Mouse (Mus musculus) megakaryocyte, embryonic 14.5 days (primary cell): ENCODE measurements at regions not wholly inside any gene's neighbourhood (a gene's known extent, or its start where the extent isn't known, plus 50 kb on each side); places are given as distances from the start of the nearest gene placed in this dataset.

ENCODE experiments used
- H3K27me3 ChIP-seq: replicated peaks from 2 replicates; pipeline ENCODE3; 2012; ENCODE audit warnings: inconsistent platforms
- H3K36me3 ChIP-seq: replicated peaks from 2 replicates; pipeline ENCODE3; 2012; ENCODE audit warnings: low read length, inconsistent platforms, mixed read lengths
- H3K4me1 ChIP-seq: 2 replicates; pipeline ENCODE4 v1.6.1; 2012; ENCODE audit warnings: inconsistent platforms
- H3K4me3 ChIP-seq: replicated peaks from 2 replicates; pipeline ENCODE3; 2012; ENCODE audit warnings: moderate library complexity, mild to moderate bottlenecking, inconsistent platforms
- H3K9me3 ChIP-seq: 2 replicates; pipeline ENCODE4 v1.6.1; 2012; ENCODE audit warnings: inconsistent platforms
- FLI1 ChIP-seq: IDR thresholded peaks from 2 replicates; pipeline ENCODE4 v1.6.1; 2012; ENCODE audit warnings: low read length, inconsistent platforms, mixed read lengths
- GATA1 ChIP-seq: IDR thresholded peaks from 3 replicates; pipeline ENCODE4 v1.6.1; 2012; ENCODE audit warnings: mixed read lengths, low read length, inconsistent platforms, borderline replicate concordance

- Histone ChIP-seq H3K9me3 (peaks cover 29% of the 10 kb centered on the region), H3K4me3 (no peak overlapping the region), H3K4me1 (no peaks in the 10 kb centered on the region), H3K27me3 (no peaks in the 10 kb centered on the region), H3K36me3 (no peaks in the 10 kb centered on the region)
- TF ChIP-seq FLI1 = no peak
- TF ChIP-seq GATA1 = no peak
These were observed 162.9 kb upstream of the Cdh5 start for GRCm38 (mm10) chr8:103938283-103939230.

GRCm38 (mm10) chr8:103940958-103941532 lies 160.4 kb upstream of the Cdh5 start:
- H3K4me3 ChIP-seq = no peak overlapping the region
- H3K27me3 ChIP-seq = no peaks in the 10 kb centered on the region
- no peak for TF ChIP-seq FLI1
- no peak for TF ChIP-seq GATA1
- no peaks in the 10 kb centered on the region for H3K4me1 ChIP-seq
- H3K36me3 ChIP-seq = no peaks in the 10 kb centered on the region
- H3K9me3 ChIP-seq = peaks cover 29% of the 10 kb centered on the region

GRCm38 (mm10) chr8:103948474-103948873 lies 153.0 kb upstream of the Cdh5 start:
- Histone ChIP-seq H3K4me1 (no peaks in the 10 kb centered on the region), H3K36me3 (no peaks in the 10 kb centered on the region), H3K27me3 (no peaks in the 10 kb centered on the region), H3K4me3 (no peak overlapping the region), H3K9me3 (peaks cover 4% of the 10 kb centered on the region; the same call in 1 of the 2 replicates)
- no peak for TF ChIP-seq GATA1
- TF ChIP-seq FLI1 = no peak

- Histone ChIP-seq H3K4me3 (no peak overlapping the region), H3K36me3 (no peaks in the 10 kb centered on the region), H3K9me3 (peaks cover 18% of the 10 kb centered on the region), H3K4me1 (no peaks in the 10 kb centered on the region), H3K27me3 (no peaks in the 10 kb centered on the region)
- no peak for TF ChIP-seq GATA1
- TF ChIP-seq FLI1 = no peak
These were observed 151.0 kb upstream of the Cdh5 start for GRCm38 (mm10) chr8:103950460-103950859.

GRCm38 (mm10) chr8:103953586-103953985 lies 147.8 kb upstream of the Cdh5 start:
- H3K4me3 ChIP-seq = no peak overlapping the region
- no peaks in the 10 kb centered on the region for H3K36me3 ChIP-seq
- TF ChIP-seq FLI1 (no peak), GATA1 (no peak)
- H3K4me1 ChIP-seq = no peaks in the 10 kb centered on the region
- no peaks in the 10 kb centered on the region for H3K27me3 ChIP-seq
- peaks cover 18% of the 10 kb centered on the region for H3K9me3 ChIP-seq

GRCm38 (mm10) chr8:103955568-103956260 lies 145.7 kb upstream of the Cdh5 start:
- TF ChIP-seq FLI1 (no peak), GATA1 (no peak)
- no peaks in the 10 kb centered on the region for H3K4me1 ChIP-seq
- H3K36me3 ChIP-seq = no peaks in the 10 kb centered on the region
- H3K4me3 ChIP-seq = no peak overlapping the region
- no peaks in the 10 kb centered on the region for H3K27me3 ChIP-seq
- peaks cover 18% of the 10 kb centered on the region for H3K9me3 ChIP-seq

- H3K27me3 ChIP-seq = no peaks in the 10 kb centered on the region
- H3K4me3 ChIP-seq = no peak overlapping the region
- no peak for TF ChIP-seq FLI1
- TF ChIP-seq GATA1 = no peak
- H3K9me3 ChIP-seq = no peaks in the 10 kb centered on the region
- no peaks in the 10 kb centered on the region for H3K36me3 ChIP-seq
- H3K4me1 ChIP-seq = no peaks in the 10 kb centered on the region
These were observed 137.0 kb upstream of the Cdh5 start for GRCm38 (mm10) chr8:103964293-103964918.

GRCm38 (mm10) chr8:103969929-103970328 lies 131.5 kb upstream of the Cdh5 start:
- H3K4me1 ChIP-seq = no peaks in the 10 kb centered on the region

GRCm38 (mm10) chr8:103970511-103970910 lies 130.9 kb upstream of the Cdh5 start:
- Histone ChIP-seq H3K9me3 (no peaks in the 10 kb centered on the region), H3K4me1 (no peaks in the 10 kb centered on the region)
- TF ChIP-seq GATA1 (no peak), FLI1 (no peak)

More at GRCm38 (mm10) chr8:103969929-103970328, 131.5 kb upstream of the Cdh5 start:
- TF ChIP-seq FLI1 (no peak), GATA1 (no peak)
- Histone ChIP-seq H3K9me3 (no peaks in the 10 kb centered on the region), H3K27me3 (no peaks in the 10 kb centered on the region), H3K36me3 (no peaks in the 10 kb centered on the region), H3K4me3 (no peak overlapping the region)

GRCm38 (mm10) chr8:103970966-103971365 lies 130.5 kb upstream of the Cdh5 start:
- Histone ChIP-seq H3K27me3 (no peaks in the 10 kb centered on the region), H3K36me3 (no peaks in the 10 kb centered on the region), H3K4me3 (no peak overlapping the region), H3K9me3 (no peaks in the 10 kb centered on the region), H3K4me1 (no peaks in the 10 kb centered on the region)
- no peak for TF ChIP-seq FLI1

More at GRCm38 (mm10) chr8:103970511-103970910, 130.9 kb upstream of the Cdh5 start:
- Histone ChIP-seq H3K36me3 (no peaks in the 10 kb centered on the region), H3K4me3 (no peak overlapping the region), H3K27me3 (no peaks in the 10 kb centered on the region)
